Mouse (Mus musculus) forebrain, embryonic 10.5 days (tissue): ENCODE measurements at regions not wholly inside any gene's neighbourhood (a gene's known extent, or its start where the extent isn't known, plus 50 kb on each side); places are given as distances from the start of the nearest gene placed in this dataset.

Experiments
- DNase-seq: peaks from one replicate; pipeline ENCODE4 v3.0.0-alpha.2; 2017; ENCODE audit warnings: low spot score; ENCODE audit errors: extremely low spot score
- H3K27ac ChIP-seq: fragments of 300-500 bp; sonication (generic); 2 replicates; pipeline ENCODE4 v1.5.1; 2016; ENCODE audit warnings: mild to moderate bottlenecking
- H3K27me3 ChIP-seq: fragments of 300-500 bp; sonication (generic); 2 replicates; pipeline ENCODE4 v1.6.1; 2016; ENCODE audit warnings: mild to moderate bottlenecking; ENCODE audit not compliant: poor library complexity, severe bottlenecking
- H3K36me3 ChIP-seq: fragments of 300-500 bp; sonication (generic); replicated peaks from 2 replicates; pipeline ENCODE4 v1.6.1; 2016; ENCODE audit warnings: mild to moderate bottlenecking, moderate library complexity
- H3K4me1 ChIP-seq: fragments of 300-500 bp; sonication (generic); 2 replicates; pipeline ENCODE4 v1.6.1; 2016
- H3K4me3 ChIP-seq: fragments of 300-500 bp; sonication (generic); 2 replicates; pipeline ENCODE4 v1.5.1; 2016; ENCODE audit warnings: mild to moderate bottlenecking, moderate library complexity
- H3K9me3 ChIP-seq: fragments of 300-500 bp; sonication (generic); 2 replicates; pipeline ENCODE4 v1.6.1; 2016; ENCODE audit warnings: mild to moderate bottlenecking, moderate library complexity
- WGBS: fragments of 180-500 bp; shearing (Covaris S2); methylation state at CpG from one replicate; pipeline ENCODE4 v1.1.7; 2016; 5-methylcytosine and 5-hydroxymethylcytosine counted together

DNA sequence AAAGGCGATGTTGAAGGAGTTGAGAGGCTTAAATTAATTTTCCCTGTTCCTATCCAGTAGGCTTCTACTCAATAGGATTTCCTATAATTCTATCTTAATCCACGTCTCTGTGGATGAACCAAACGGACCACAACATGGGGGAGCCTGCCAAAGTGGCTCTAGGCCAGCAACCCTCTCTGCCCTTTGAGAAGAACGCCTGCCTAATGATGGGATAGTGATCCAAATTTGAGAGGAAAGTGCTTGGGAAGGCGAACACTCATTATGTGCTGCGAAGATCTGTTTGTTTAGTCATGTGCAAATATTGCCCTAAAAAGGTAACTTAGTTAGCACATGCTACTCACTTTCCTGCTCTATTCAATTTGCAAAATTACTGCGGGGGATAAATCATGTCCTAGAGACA lies 702.5 kb upstream of the Adamts5 start:
- H3K27me3 ChIP-seq, result no peaks in the 10 kb centered on the region
- no peaks in the 10 kb centered on the region for H3K9me3 ChIP-seq
- no peaks in the 10 kb centered on the region for H3K4me1 ChIP-seq
- WGBS, result 89% methylated on average over 7 of the region's 7 CpGs
- DNase-seq, result no peak
- no peak overlapping the region for H3K27ac ChIP-seq
- no peak overlapping the region for H3K4me3 ChIP-seq
- no peaks in the 10 kb centered on the region for H3K36me3 ChIP-seq

DNA sequence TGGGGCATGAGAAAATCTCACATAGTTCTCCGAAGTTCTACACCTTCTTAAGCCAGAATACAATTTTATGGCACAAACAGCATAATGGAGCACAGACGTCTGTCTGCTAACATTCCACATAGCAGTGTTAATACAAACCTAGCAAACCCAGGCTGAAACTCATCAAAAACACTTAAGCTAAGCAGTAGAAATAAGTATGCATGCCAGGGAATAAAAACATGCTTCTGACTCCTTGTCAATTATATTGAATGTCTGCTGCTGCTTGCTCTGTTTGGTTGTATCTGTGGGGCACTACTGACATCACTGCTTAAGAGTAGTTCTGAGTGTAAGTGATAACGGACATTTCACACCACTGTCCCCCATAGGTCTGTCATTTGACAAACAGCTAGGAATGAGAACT lies 693.4 kb upstream of the Adamts5 start:
- no peak for DNase-seq
- Histone ChIP-seq H3K27ac (no peak overlapping the region), H3K36me3 (no peaks in the 10 kb centered on the region), H3K27me3 (no peaks in the 10 kb centered on the region), H3K4me3 (no peak overlapping the region), H3K4me1 (no peaks in the 10 kb centered on the region), H3K9me3 (no peaks in the 10 kb centered on the region)
- 82% methylated on average over 3 of the region's 3 CpGs for WGBS

DNA sequence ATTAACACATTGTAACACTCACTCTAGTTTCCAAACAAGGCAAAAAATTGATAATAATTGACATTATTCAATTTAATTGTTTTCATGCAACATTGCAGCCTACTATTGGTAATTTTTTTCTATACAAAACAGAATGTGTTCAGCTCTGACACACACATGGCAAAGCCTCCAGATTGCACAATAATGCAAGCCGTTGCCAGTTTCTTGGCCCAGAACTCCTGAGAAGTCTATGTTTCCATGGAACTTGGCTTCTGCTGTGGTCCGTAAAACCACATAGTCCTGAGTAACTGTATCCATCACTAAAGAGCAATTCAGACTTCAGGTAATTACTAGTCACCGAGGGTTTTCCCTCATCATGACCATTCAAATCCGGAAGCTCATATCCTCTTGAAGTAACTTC lies 684.4 kb upstream of the Adamts5 start:
- Histone ChIP-seq H3K9me3 (no peaks in the 10 kb centered on the region), H3K27me3 (no peaks in the 10 kb centered on the region), H3K4me3 (no peak overlapping the region), H3K4me1 (no peaks in the 10 kb centered on the region), H3K27ac (no peak overlapping the region), H3K36me3 (no peaks in the 10 kb centered on the region)
- 91% methylated on average over 4 of the region's 4 CpGs for WGBS
- DNase-seq, result no peak

DNA sequence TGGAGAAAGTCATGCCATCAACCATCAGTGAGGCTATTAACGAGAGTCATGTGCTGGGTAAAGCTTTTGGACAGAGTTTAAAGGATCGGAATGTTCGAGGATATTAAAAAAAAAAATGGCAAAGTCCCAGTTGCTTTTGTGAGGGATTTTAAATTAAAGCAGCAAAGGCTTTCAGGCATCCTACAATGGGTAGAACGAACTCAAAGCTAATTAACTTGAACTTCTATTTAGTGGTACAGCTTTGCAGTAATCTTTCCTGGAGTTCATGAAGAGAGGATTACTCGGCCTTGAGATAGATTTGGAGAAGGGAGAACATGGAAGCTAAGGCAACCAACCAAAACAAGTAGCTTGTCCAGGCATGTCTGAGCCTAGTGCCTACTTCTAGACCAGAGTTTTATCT lies 676.7 kb upstream of the Adamts5 start:
- WGBS, result 50% methylated on average over 5 of the region's 5 CpGs
- H3K4me3 ChIP-seq, result no peak overlapping the region

DNA sequence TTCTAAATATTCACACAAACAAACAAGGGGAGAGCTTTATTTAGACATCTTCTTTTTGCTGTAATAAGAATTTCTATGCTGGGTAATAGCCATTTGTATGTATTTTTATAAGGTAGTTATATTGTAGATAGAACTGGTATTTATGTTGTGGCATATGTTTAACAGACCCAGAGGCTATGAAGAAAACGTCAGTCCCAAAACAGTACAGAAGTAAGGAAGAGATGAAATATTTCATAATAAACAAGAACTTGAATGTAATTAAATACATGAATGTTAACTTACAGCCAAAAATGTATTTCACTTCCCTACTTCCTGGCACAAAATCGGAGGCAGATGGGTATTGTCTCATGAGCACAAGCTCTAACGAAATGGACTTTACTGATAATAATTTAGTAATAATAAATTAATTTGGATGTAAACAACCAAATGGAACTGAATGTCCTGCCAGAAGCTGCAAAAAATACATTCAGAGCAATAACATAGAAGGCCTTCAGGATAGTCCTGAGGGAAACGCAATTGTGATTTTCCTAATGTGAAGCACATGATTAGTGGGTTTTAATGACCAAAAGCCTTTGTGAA lies 645.9 kb upstream of the Adamts5 start:
- no peaks in the 10 kb centered on the region for H3K27me3 ChIP-seq
- no peaks in the 10 kb centered on the region for H3K36me3 ChIP-seq
- H3K4me3 ChIP-seq, result no peak overlapping the region
- H3K4me1 ChIP-seq, result no peaks in the 10 kb centered on the region
- no peak for DNase-seq
- no peaks in the 10 kb centered on the region for H3K9me3 ChIP-seq
- H3K27ac ChIP-seq, result no peak overlapping the region
- 90% methylated on average over 4 of the region's 4 CpGs for WGBS

More for the DNA sequence above, 676.7 kb upstream of the Adamts5 start:
- no peaks in the 10 kb centered on the region for H3K4me1 ChIP-seq
- DNase-seq, result no peak
- H3K9me3 ChIP-seq, result no peaks in the 10 kb centered on the region
- H3K27ac ChIP-seq, result peak overlapping the region; percentile 44; the same call in 1 of the 2 replicates
- no peaks in the 10 kb centered on the region for H3K36me3 ChIP-seq
- H3K27me3 ChIP-seq, result no peaks in the 10 kb centered on the region

DNA sequence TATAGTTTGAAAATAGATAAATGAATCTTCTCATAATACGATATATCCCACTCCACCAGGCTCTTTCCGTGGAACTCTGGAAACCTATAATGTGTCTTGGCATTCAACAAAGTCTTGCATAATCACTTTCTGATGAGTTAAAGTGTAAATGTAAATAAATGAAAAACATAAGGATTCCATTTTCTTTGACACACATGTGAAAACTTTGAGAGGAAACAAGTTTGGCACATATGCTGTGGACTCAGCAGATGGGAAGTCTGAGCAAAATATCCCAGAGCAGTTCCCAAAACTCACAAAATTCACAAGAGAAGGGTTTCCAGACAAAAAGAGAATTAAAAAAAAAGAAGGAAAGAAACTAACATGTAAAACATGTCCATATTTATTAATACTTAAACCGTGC lies 645.3 kb upstream of the Adamts5 start:
- no peaks in the 10 kb centered on the region for H3K9me3 ChIP-seq
- H3K27ac ChIP-seq, result no peak overlapping the region
- H3K4me3 ChIP-seq, result no peak overlapping the region
- H3K36me3 ChIP-seq, result no peaks in the 10 kb centered on the region
- H3K4me1 ChIP-seq, result no peaks in the 10 kb centered on the region
- H3K27me3 ChIP-seq, result no peaks in the 10 kb centered on the region
- no peak for DNase-seq
- whole genome bisulfite sequencing, result 94% methylated on average over 3 of the region's 3 CpGs

DNA sequence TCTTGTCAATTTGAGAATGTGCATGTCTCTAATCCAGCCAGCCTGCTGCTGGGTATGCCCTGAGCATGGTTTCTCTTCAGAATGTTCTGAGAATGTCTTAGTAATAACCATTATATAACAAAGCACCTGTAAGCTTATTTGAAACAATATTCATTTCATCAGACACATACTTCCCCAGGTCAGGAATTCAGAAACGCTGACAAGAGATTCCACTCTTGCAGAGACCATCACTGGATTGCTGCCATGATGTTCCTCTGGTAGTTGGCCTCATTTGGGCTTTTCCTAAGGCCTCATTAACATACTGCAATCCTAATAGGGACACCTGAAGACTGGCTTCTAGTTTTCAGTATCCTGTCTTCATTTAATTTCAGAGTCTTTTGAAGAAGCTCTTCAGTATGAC lies 642.5 kb upstream of the Adamts5 start:
- Histone ChIP-seq H3K27me3 (no peaks in the 10 kb centered on the region), H3K4me3 (no peak overlapping the region), H3K4me1 (no peaks in the 10 kb centered on the region), H3K27ac (no peak overlapping the region), H3K36me3 (no peaks in the 10 kb centered on the region), H3K9me3 (no peaks in the 10 kb centered on the region)
- DNase-seq, result no peak
- WGBS, result 85% methylated on average over 1 of the region's 1 CpGs

DNA sequence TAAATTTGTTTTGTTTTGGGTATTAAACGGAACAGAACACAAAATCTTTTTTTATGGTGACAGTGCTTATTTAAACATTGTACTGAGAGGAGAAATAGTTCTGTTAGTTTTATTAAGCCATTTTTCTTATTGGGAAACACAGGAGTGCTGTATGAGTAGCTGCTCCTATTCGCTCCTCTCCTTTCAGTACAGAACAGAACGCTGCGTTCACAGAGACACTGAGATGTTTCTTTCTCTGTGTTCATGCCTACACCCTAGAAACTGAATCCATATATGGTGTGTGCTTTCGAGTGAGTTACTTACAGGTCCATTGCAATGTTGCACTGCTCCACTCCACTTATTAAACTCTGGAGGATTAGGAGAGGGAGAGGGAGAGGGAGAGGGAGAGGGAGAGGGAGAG lies 634.9 kb upstream of the Adamts5 start:
- Histone ChIP-seq H3K27me3 (no peaks in the 10 kb centered on the region), H3K4me3 (no peak overlapping the region), H3K36me3 (no peaks in the 10 kb centered on the region), H3K4me1 (no peaks in the 10 kb centered on the region), H3K9me3 (no peaks in the 10 kb centered on the region), H3K27ac (no peak overlapping the region)
- no peak for DNase-seq
- 90% methylated on average over 5 of the region's 5 CpGs for WGBS

DNA sequence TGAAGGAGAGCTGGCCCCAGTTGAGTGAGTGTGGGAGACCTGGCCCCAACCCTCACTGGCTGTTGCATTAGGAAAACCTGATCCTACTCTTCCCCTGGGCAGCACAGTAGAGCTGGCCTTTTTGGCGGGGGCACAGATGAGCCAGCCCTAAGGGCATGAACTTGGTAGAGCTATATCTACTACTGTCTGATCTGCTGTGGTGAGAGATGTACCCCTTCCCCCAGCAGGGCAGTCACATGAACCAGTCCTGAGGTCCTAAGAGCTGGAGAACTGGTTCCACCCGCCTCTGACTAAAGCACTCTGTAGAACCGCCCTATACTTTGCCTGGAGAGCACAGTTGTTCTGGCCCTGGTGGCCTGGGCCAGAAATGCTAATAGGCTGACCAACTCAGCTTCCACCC lies 622.5 kb upstream of the Adamts5 start:
- Histone ChIP-seq H3K27ac (no peak overlapping the region), H3K27me3 (no peaks in the 10 kb centered on the region), H3K4me1 (no peaks in the 10 kb centered on the region), H3K4me3 (no peak overlapping the region), H3K36me3 (no peaks in the 10 kb centered on the region), H3K9me3 (no peaks in the 10 kb centered on the region)
- no peak for DNase-seq
- WGBS, result 88% methylated on average over 3 of the region's 3 CpGs

DNA sequence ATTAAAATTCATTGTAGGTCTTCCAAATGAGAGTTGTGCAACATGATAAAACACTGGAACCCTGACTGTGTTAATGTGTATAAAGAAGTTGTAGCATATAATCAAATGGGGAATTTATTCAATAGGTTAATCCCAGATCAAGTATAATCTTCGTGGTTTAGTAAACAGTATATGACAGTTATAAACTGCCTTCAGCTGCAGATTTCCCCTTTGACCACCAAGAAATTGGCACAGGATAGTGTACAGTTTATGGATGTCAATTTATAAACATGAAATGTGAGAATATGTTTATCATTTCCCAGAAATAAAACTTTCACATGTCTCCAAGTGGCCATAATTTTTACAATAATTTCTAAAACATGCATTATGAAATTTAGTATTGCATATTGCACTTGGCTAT lies 615.3 kb upstream of the Adamts5 start:
- Histone ChIP-seq H3K27ac (no peak overlapping the region), H3K4me1 (peaks cover 4% of the 10 kb centered on the region; the same call in 1 of the 2 replicates), H3K4me3 (no peak overlapping the region), H3K9me3 (no peaks in the 10 kb centered on the region), H3K27me3 (no peaks in the 10 kb centered on the region), H3K36me3 (no peaks in the 10 kb centered on the region)
- 71% methylated on average over 1 of the region's 1 CpGs for WGBS
- DNase-seq, result no peak

DNA sequence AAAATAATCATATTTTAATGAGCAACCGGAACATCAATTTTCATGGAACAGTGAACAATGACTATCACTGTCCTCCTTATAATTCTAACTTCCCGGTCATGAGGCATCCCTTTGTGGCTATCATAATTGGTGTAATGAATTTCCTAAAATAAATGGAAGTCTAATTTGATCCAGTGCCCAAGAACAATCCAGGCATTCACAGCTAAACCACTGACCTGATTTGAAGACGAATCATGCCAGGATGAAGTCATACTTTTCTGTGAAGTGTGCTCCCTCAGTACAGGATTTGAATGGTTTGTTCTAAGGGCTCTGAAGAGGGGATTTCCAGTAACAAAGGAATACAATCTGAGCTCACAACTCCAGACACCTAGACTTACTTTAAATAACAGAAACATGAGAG lies 614.5 kb upstream of the Adamts5 start:
- Histone ChIP-seq H3K27me3 (no peaks in the 10 kb centered on the region), H3K27ac (peak overlapping the region; percentile 40; the same call in 1 of the 2 replicates), H3K4me3 (no peak overlapping the region), H3K4me1 (peaks cover 4% of the 10 kb centered on the region; the same call in 1 of the 2 replicates), H3K9me3 (no peaks in the 10 kb centered on the region), H3K36me3 (no peaks in the 10 kb centered on the region)
- no peak for DNase-seq
- WGBS, result 59% methylated on average over 3 of the region's 3 CpGs

DNA sequence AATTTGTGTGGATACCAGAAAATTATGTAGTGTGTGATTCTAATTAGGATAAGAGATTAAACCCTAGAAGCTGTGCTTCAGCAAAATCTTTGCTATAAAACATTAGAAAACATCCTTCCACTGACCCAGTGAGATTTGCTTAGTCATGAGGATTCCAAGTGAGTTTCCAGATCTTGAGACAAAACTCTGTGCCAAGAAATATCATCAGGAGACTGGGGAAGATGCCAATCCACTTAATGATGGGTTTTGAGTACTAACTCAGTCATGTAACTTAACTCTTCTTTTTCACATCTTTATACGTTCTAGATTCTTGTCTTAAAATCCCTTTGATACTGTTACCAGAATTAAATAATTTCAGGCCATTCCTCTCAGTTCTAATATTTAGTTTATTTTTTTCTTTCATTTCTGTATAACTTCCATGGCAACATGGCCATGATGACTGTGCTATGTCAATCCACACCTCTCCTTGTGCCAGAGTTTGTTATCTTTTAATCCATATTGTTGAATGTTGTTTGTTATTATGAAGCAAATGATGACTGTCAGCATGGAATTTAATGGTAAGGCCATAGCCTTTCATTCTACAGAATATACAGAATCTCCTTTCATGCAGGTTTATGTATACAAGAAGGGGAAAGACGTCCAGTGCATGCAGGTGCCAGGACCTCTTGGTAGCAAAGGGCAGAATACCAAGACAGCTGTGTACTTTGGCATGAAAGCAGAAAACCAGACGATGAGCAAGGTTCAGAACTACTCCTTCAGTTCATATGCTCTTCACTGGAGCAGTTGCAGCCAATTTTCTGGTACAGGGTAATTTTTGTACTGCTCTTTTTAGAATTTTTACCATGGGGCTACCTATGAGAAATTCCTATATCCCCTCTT lies 599.7 kb upstream of the Adamts5 start:
- H3K27me3 ChIP-seq, result no peaks in the 10 kb centered on the region
- H3K27ac ChIP-seq, result no peak overlapping the region
- WGBS, result 85% methylated on average over 3 of the region's 3 CpGs
- H3K36me3 ChIP-seq, result no peaks in the 10 kb centered on the region
- no peaks in the 10 kb centered on the region for H3K4me1 ChIP-seq
- H3K4me3 ChIP-seq, result no peak overlapping the region
- DNase-seq, result no peak
- no peaks in the 10 kb centered on the region for H3K9me3 ChIP-seq

DNA sequence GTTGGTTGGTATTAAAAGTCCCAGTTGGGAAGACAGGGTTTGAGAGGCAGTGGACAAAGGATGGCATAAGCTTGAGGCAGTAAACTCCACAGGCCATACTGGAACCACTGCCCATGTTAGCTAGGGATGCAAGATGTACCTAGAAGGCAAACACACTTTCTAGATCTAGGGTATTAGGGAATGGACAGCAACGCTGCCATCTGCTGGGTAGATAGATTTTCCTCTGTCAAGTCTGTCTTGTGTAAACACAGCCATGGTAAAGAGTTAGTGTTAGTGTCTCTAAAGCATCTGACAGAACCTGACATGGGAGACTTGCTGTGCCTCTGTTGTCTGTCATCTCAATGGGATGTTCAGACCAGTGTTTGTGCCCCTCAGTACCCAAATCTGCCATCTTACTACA lies 573.5 kb upstream of the Adamts5 start:
- H3K27ac ChIP-seq, result no peak overlapping the region
- no peaks in the 10 kb centered on the region for H3K9me3 ChIP-seq
- H3K4me3 ChIP-seq, result no peak overlapping the region
- H3K36me3 ChIP-seq, result no peaks in the 10 kb centered on the region
- WGBS, result 65% methylated on average over 1 of the region's 1 CpGs
- DNase-seq, result no peak
- no peaks in the 10 kb centered on the region for H3K27me3 ChIP-seq
- H3K4me1 ChIP-seq, result no peaks in the 10 kb centered on the region
